Mouse (Mus musculus) liver, postnatal 0 days (tissue): ENCODE measurements at regions not wholly inside any gene's neighbourhood (a gene's known extent, or its start where the extent isn't known, plus 50 kb on each side); places are given as distances from the start of the nearest gene placed in this dataset.

Source experiments
- CTCF ChIP-seq: sonication (generic); IDR thresholded peaks from 2 replicates; pipeline ENCODE4 v1.5.1; 2016; ENCODE audit warnings: antibody characterized with exemption, low read depth
- EP300 ChIP-seq: IDR thresholded peaks from 2 replicates; pipeline ENCODE4 v1.6.1; 2016; ENCODE audit warnings: antibody characterized with exemption, low read depth, mild to moderate bottlenecking

DNA sequence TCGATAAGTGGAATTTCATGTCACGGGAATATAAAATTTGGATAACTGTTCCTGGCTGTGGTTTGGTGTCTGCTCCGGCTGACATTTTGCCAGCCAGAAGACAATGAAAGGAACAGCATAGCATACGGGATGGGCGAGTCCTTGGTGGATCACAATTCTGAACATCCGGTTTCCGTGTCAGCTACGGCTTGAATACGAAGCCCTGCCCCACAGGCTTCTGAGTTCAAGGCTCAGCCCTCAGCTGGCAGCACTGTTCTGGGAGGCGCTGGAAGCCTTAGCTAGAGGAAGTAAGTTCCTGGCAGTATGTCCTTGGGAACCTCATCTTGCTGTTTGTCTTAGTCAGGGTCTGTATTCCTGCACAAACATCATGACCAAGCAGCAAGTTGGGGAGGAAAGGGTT is 83.7 kb upstream of the Zfp644 start:
- TF ChIP-seq CTCF (no peak), EP300 (no peak)
